ENCODE assay signal across 7 mouse cellular contexts in the genomic region with DNA sequence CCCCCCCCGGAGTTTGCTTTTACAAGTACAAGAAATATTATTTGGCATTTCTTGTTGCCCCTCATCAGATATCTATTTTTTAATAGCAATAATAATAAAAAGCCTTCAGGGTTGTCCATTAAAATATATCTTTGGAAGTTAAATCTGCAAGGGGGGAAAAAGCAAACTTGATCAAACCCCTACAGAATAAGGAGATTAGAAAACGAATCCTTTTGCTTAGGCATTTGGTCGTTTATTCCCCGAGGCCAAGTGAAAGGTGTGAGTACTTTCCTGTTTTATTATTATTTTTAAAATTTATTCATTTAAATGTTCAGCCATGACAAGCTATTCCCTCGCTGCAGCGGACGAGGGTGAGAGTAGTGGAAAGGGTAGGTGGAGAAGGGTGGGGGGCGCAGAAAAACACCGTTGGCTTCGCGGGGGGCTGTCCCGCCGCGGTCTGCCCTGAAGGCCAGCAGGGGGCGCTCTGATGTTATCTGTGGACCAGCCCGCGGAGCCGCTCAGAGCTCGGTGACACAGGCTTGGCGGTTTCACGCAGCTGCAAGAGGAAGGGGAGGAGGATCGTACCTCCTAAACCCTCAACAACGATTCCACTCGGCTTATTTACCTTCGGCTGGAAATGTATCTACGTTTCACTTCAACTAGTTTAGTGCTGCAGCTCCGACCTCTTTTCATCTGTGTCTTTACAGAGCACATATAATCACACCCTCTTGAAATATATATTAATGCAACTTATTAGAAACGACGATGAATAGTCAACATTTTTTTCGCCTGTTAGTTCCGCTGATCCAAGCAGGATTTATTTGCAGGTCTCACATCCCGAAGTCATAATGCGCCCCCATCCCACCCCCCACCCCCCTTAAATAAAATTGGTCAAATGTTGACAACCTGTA.
DNase-seq lines count a peak whose midpoint lies in the region; ATAC-seq and TF ChIP-seq lines count a peak whose summit lies in the region.

No protein-coding gene starts in this region.

- peak; percentile 96 for DNase-seq in adrenal gland, postnatal 14 days
- peak; percentile 91 for DNase-seq in embryonic facial prominence, embryonic 10.5 days (ENCODE audit: low spot score)
- DNase-seq in heart, adult 2 months = peak; percentile 84 to 87
- DNase-seq in kidney, adult 2 months = peak; percentile 90
- DNase-seq in limb, embryonic 10.5 days (ENCODE audit: low spot score) = peak; percentile 96

- H3K27ac ChIP-seq in embryonic facial prominence, embryonic 10.5 days (replicated peaks) = peak overlapping the region; percentile 82
- no peak overlapping the region for H3K27ac ChIP-seq in heart, adult 2 months
- H3K27ac ChIP-seq in kidney, adult 2 months (ENCODE audit: insufficient read depth, low read depth, low read length) = no peak overlapping the region
- no peak overlapping the region for H3K27ac ChIP-seq in limb, embryonic 10.5 days
- no peak overlapping the region for H3K27ac ChIP-seq in midbrain, embryonic 12.5 days (replicated peaks)
- H3K27ac ChIP-seq in small intestine, adult 2 months (ENCODE audit: insufficient read depth, low read depth, low read length) = no peak overlapping the region

- peak; percentile 64 for ATAC-seq in midbrain, embryonic 12.5 days (ENCODE audit: low FRiP score, low read depth)

- TF ChIP-seq CTCF in heart, adult 2 months (IDR thresholded peaks at IDR 0.05) = peak; percentile 100
- TF ChIP-seq CTCF in kidney, adult 2 months (conservative IDR thresholded peaks at IDR 0.05; ENCODE audit: insufficient read depth, insufficient read length, low read depth, low read length) = peak; percentile 70
- peak; percentile 81 for TF ChIP-seq CTCF in small intestine, adult 2 months (IDR thresholded peaks at IDR 0.05; ENCODE audit: extremely low read depth, insufficient read length, insufficient replicate concordance, low read depth, low read length)

- no peaks in the 10 kb centered on the region for H3K36me3 ChIP-seq in embryonic facial prominence, embryonic 10.5 days (replicated peaks)
- no peaks in the 10 kb centered on the region for H3K36me3 ChIP-seq in heart, adult 2 months (ENCODE audit: control insufficient read depth, insufficient read depth, low read length)
- no peaks in the 10 kb centered on the region for H3K36me3 ChIP-seq in kidney, adult 2 months (ENCODE audit: control insufficient read depth, insufficient read depth, low read length)
- H3K36me3 ChIP-seq in limb, embryonic 10.5 days = no peaks in the 10 kb centered on the region
- H3K36me3 ChIP-seq in midbrain, embryonic 12.5 days = no peaks in the 10 kb centered on the region
- H3K36me3 ChIP-seq in small intestine, adult 2 months (ENCODE audit: control insufficient read depth, insufficient read depth, low read length) = no peaks in the 10 kb centered on the region

- TF ChIP-seq POLR2A in heart, adult 2 months (IDR thresholded peaks at IDR 0.05; ENCODE audit: insufficient read depth, low read depth, low read length) = no peak
- no peak for TF ChIP-seq POLR2A in kidney, adult 2 months (IDR thresholded peaks at IDR 0.05; ENCODE audit: low read depth, low read length)
- no peak for TF ChIP-seq POLR2A in small intestine, adult 2 months (IDR thresholded peaks at IDR 0.05; ENCODE audit: low read depth, low read length)

- 0 out of 2 replicates have a peak, but pooled peaks have one; percentile 47 for TF ChIP-seq EP300 in heart, adult 2 months (IDR thresholded peaks at IDR 0.05; ENCODE audit: insufficient read depth, low read depth, low read length)

- no peaks in the 10 kb centered on the region for H3K79me2 ChIP-seq in heart, adult 2 months (replicated peaks; ENCODE audit: control insufficient read depth, insufficient read depth, low read length)

- H3K4me2 ChIP-seq in midbrain, embryonic 12.5 days (replicated peaks) = peak overlapping the region; percentile 60

- no peak overlapping the region for H3K9ac ChIP-seq in heart, adult 2 months (ENCODE audit: low read depth, low read length)
- H3K9ac ChIP-seq in midbrain, embryonic 12.5 days (replicated peaks) = no peak overlapping the region

- peaks cover 83% of the 10 kb centered on the region for H3K27me3 ChIP-seq in embryonic facial prominence, embryonic 10.5 days (replicated peaks; ENCODE audit: low read depth, poor library complexity, severe bottlenecking)
- peaks cover 13% of the 10 kb centered on the region; the same call in 1 of the 2 replicates for H3K27me3 ChIP-seq in heart, adult 2 months (ENCODE audit: control insufficient read depth, insufficient read depth, low read length)
- peaks cover 10% of the 10 kb centered on the region for H3K27me3 ChIP-seq in kidney, adult 2 months (replicated peaks; ENCODE audit: control insufficient read depth, insufficient read depth, low read length)
- peaks cover 83% of the 10 kb centered on the region for H3K27me3 ChIP-seq in limb, embryonic 10.5 days (ENCODE audit: low read depth, poor library complexity, severe bottlenecking)
- H3K27me3 ChIP-seq in midbrain, embryonic 12.5 days = peaks cover 67% of the 10 kb centered on the region
- peaks cover 66% of the 10 kb centered on the region for H3K27me3 ChIP-seq in small intestine, adult 2 months (ENCODE audit: control insufficient read depth, insufficient read depth, low read length)

- peak overlapping the region; percentile 55 for H3K4me3 ChIP-seq in embryonic facial prominence, embryonic 10.5 days
- peak overlapping the region; percentile 38 for H3K4me3 ChIP-seq in heart, adult 2 months
- no peak overlapping the region for H3K4me3 ChIP-seq in kidney, adult 2 months (ENCODE audit: insufficient read depth, low read depth, low read length)
- peak overlapping the region; percentile 41 for H3K4me3 ChIP-seq in limb, embryonic 10.5 days
- H3K4me3 ChIP-seq in midbrain, embryonic 12.5 days = peak overlapping the region; percentile 33
- H3K4me3 ChIP-seq in small intestine, adult 2 months (ENCODE audit: low read depth, low read length) = 0 out of 2 replicates have a peak overlapping the region, but pooled peaks have one; percentile 9

- H3K4me1 ChIP-seq in embryonic facial prominence, embryonic 10.5 days = peaks cover 83% of the 10 kb centered on the region
- peaks cover 2% of the 10 kb centered on the region for H3K4me1 ChIP-seq in heart, adult 2 months (ENCODE audit: control insufficient read depth, insufficient read depth, low read length)
- H3K4me1 ChIP-seq in kidney, adult 2 months (ENCODE audit: control insufficient read depth, insufficient read depth, low read length) = peaks cover 3% of the 10 kb centered on the region; the same call in 1 of the 2 replicates
- H3K4me1 ChIP-seq in limb, embryonic 10.5 days = peaks cover 86% of the 10 kb centered on the region
- H3K4me1 ChIP-seq in midbrain, embryonic 12.5 days = peaks cover 55% of the 10 kb centered on the region
- H3K4me1 ChIP-seq in small intestine, adult 2 months (ENCODE audit: control insufficient read depth, insufficient read depth, insufficient read length, low read length) = peaks cover 7% of the 10 kb centered on the region; the same call in 1 of the 2 replicates

- WGBS in embryonic facial prominence, embryonic 10.5 days = under 1% methylated on average over 33 of the region's 33 CpGs
- 1% methylated on average over 33 of the region's 33 CpGs for WGBS in heart, adult 2 months
- WGBS in kidney, adult 2 months = 2% methylated on average over 33 of the region's 33 CpGs
- WGBS in limb, embryonic 10.5 days = 1% methylated on average over 33 of the region's 33 CpGs
- 1% methylated on average over 31 of the region's 33 CpGs for WGBS in midbrain, embryonic 12.5 days
- WGBS in small intestine, adult 2 months = 2% methylated on average over 33 of the region's 33 CpGs

- intact Hi-C loops in heart, adult 2 months (cut with DNase I) = loop anchor here (1.0 to 10.0 kb wide), 5 partner anchors 216 to 1001 kb away; no protein-coding TSS in a partner anchor

- H3K9me3 ChIP-seq in embryonic facial prominence, embryonic 10.5 days = no peaks in the 10 kb centered on the region
- H3K9me3 ChIP-seq in limb, embryonic 10.5 days (replicated peaks) = no peaks in the 10 kb centered on the region
- H3K9me3 ChIP-seq in midbrain, embryonic 12.5 days = no peaks in the 10 kb centered on the region
